Mouse (Mus musculus) heart, embryonic 16.5 days (tissue): ENCODE results near the gene Exoc4. TPM values are rescaled to one million over a fixed set of nuclear protein-coding genes. Genes with fewer than 3 reads are reported as not detected.

ENCODE experiments used
- ATAC-seq: fragments of 200-750 bp; cut with Nextera tagmentation; replicated peaks from 2 replicates; pipeline ENCODE4 v1.8.0; 2017; ENCODE audit warnings: moderate number of reproducible peaks; ENCODE audit not compliant: insufficient read depth, low FRiP score; ENCODE audit errors: extremely low read depth
- H3K27ac ChIP-seq: fragments of 300-500 bp; sonication (generic); 2 replicates; pipeline ENCODE4 v1.5.1; 2014; ENCODE audit warnings: mild to moderate bottlenecking, low read length, control low read depth, moderate library complexity
- H3K27me3 ChIP-seq: fragments of 300-500 bp; sonication (generic); 2 replicates; pipeline ENCODE4 v1.6.1; 2014; ENCODE audit warnings: low read length, mixed read lengths; ENCODE audit not compliant: control insufficient read depth, insufficient read depth
- H3K36me3 ChIP-seq: fragments of 300-500 bp; sonication (generic); 2 replicates; pipeline ENCODE4 v1.6.1; 2014; ENCODE audit not compliant: control insufficient read depth, insufficient read depth
- H3K4me1 ChIP-seq: fragments of 300-500 bp; sonication (generic); 2 replicates; pipeline ENCODE4 v1.6.1; 2014; ENCODE audit warnings: low read length, mixed read lengths; ENCODE audit not compliant: control insufficient read depth, insufficient read depth
- H3K4me2 ChIP-seq: fragments of 300-500 bp; sonication (generic); 2 replicates; pipeline ENCODE4 v1.6.1; 2014; ENCODE audit warnings: low read depth, mild to moderate bottlenecking, control low read depth, low read length
- H3K4me3 ChIP-seq: fragments of 300-500 bp; sonication (generic); 2 replicates; pipeline ENCODE4 v1.5.1; 2014; ENCODE audit warnings: mild to moderate bottlenecking, control low read depth, low read length
- H3K9ac ChIP-seq: fragments of 300-500 bp; sonication (generic); 2 replicates; pipeline ENCODE4 v1.6.1; 2014; ENCODE audit warnings: low read length, control low read depth
- H3K9me3 ChIP-seq: fragments of 300-500 bp; sonication (generic); replicated peaks from 2 replicates; pipeline ENCODE4 v1.6.1; 2016; ENCODE audit warnings: low read length; ENCODE audit not compliant: control insufficient read depth
- WGBS: fragments of 180-500 bp; shearing (Covaris S2); extraction: QIAGEN DNeasy Blood & Tissue Kit; methylation state at CpG from one replicate; pipeline ENCODE4 v1.1.7; 2014; 5-methylcytosine and 5-hydroxymethylcytosine counted together
- polyA plus RNA-seq: library from polyadenylated mRNA; unstranded; fragments of >200 nt; fragmentation: Nextera tagmentation; extraction: Ambion mirVana; gene quantifications from 2 replicates; pipeline ENCODE4 v1.2.1, GENCODE M21; 2015

Gene Exoc4
- polyA plus RNA-seq, 1 experiment from 2014 or later: 35.1 TPM

- Histone ChIP-seq H3K27me3 (no peaks in the 10 kb centered on the region), H3K36me3 (no peaks in the 10 kb centered on the region), H3K4me2 (no peak overlapping the region), H3K9me3 (no peaks in the 10 kb centered on the region), H3K4me1 (peaks cover 3% of the 10 kb centered on the region; the same call in 1 of the 2 replicates), H3K27ac (no peak overlapping the region), H3K9ac (no peak overlapping the region), H3K4me3 (no peak overlapping the region)
- no peak for ATAC-seq
- 49% methylated on average over 4 of the region's 4 CpGs for WGBS
Measured at GRCm38 (mm10) chr6:33515391-33515790, 266.5 kb downstream of the Exoc4 start.

GRCm38 (mm10) chr6:33516798-33517197 is 267.9 kb downstream of the Exoc4 start:
- no peaks in the 10 kb centered on the region for H3K27me3 ChIP-seq
- no peaks in the 10 kb centered on the region for H3K9me3 ChIP-seq
- 89% methylated on average over 6 of the region's 6 CpGs for WGBS
- H3K27ac ChIP-seq: no peak overlapping the region
- no peaks in the 10 kb centered on the region for H3K36me3 ChIP-seq
- H3K4me3 ChIP-seq: no peak overlapping the region
- H3K4me1 ChIP-seq: peaks cover 3% of the 10 kb centered on the region; the same call in 1 of the 2 replicates
- no peak for ATAC-seq
- H3K4me2 ChIP-seq: no peak overlapping the region
- H3K9ac ChIP-seq: no peak overlapping the region

- no peaks in the 10 kb centered on the region for H3K9me3 ChIP-seq
- H3K4me3 ChIP-seq: no peak overlapping the region
- H3K27me3 ChIP-seq: no peaks in the 10 kb centered on the region
- no peak for ATAC-seq
- no peaks in the 10 kb centered on the region for H3K36me3 ChIP-seq
- H3K27ac ChIP-seq: peak overlapping the region; percentile 27; the same call in 1 of the 2 replicates
- H3K4me1 ChIP-seq: peaks cover 3% of the 10 kb centered on the region; the same call in 1 of the 2 replicates
- H3K9ac ChIP-seq: no peak overlapping the region
- WGBS: 28% methylated on average over 5 of the region's 5 CpGs
- no peak overlapping the region for H3K4me2 ChIP-seq
Measured at GRCm38 (mm10) chr6:33517890-33518410, 269.1 kb downstream of the Exoc4 start.

GRCm38 (mm10) chr6:33525695-33526366 is 276.9 kb downstream of the Exoc4 start:
- no peak for ATAC-seq
- Histone ChIP-seq H3K9me3 (no peaks in the 10 kb centered on the region), H3K36me3 (no peaks in the 10 kb centered on the region), H3K4me3 (no peak overlapping the region), H3K27me3 (no peaks in the 10 kb centered on the region), H3K4me1 (no peaks in the 10 kb centered on the region), H3K4me2 (no peak overlapping the region), H3K9ac (no peak overlapping the region), H3K27ac (no peak overlapping the region)
- WGBS: 75% methylated on average over 7 of the region's 7 CpGs

- no peak overlapping the region for H3K4me3 ChIP-seq
- WGBS: 81% methylated on average over 1 of the region's 1 CpGs
- no peak for ATAC-seq
Measured at GRCm38 (mm10) chr6:33540356-33540755, 291.5 kb downstream of the Exoc4 start.

GRCm38 (mm10) chr6:33542712-33543111 is 293.8 kb downstream of the Exoc4 start:
- 78% methylated on average over 6 of the region's 6 CpGs for WGBS
- H3K9me3 ChIP-seq: no peaks in the 10 kb centered on the region
- no peak for ATAC-seq
- no peak overlapping the region for H3K4me3 ChIP-seq
- H3K9ac ChIP-seq: no peak overlapping the region
- H3K27ac ChIP-seq: no peak overlapping the region
- no peaks in the 10 kb centered on the region for H3K4me1 ChIP-seq
- no peak overlapping the region for H3K4me2 ChIP-seq
- H3K36me3 ChIP-seq: no peaks in the 10 kb centered on the region
- no peaks in the 10 kb centered on the region for H3K27me3 ChIP-seq

More at GRCm38 (mm10) chr6:33540356-33540755, 291.5 kb downstream of the Exoc4 start:
- no peaks in the 10 kb centered on the region for H3K27me3 ChIP-seq
- H3K9me3 ChIP-seq: no peaks in the 10 kb centered on the region
- no peak overlapping the region for H3K9ac ChIP-seq
- no peak overlapping the region for H3K27ac ChIP-seq
- H3K4me2 ChIP-seq: no peak overlapping the region
- no peaks in the 10 kb centered on the region for H3K36me3 ChIP-seq
- H3K4me1 ChIP-seq: no peaks in the 10 kb centered on the region

GRCm38 (mm10) chr6:33551934-33552333 is 303.0 kb downstream of the Exoc4 start:
- Histone ChIP-seq H3K36me3 (no peaks in the 10 kb centered on the region), H3K4me3 (no peak overlapping the region), H3K27ac (no peak overlapping the region), H3K4me1 (no peaks in the 10 kb centered on the region), H3K4me2 (no peak overlapping the region), H3K9ac (no peak overlapping the region), H3K9me3 (no peaks in the 10 kb centered on the region), H3K27me3 (no peaks in the 10 kb centered on the region)
- WGBS: 69% methylated on average over 4 of the region's 4 CpGs
- ATAC-seq: no peak

- H3K4me1 ChIP-seq: no peaks in the 10 kb centered on the region
- H3K27ac ChIP-seq: no peak overlapping the region
- no peaks in the 10 kb centered on the region for H3K36me3 ChIP-seq
- no peaks in the 10 kb centered on the region for H3K27me3 ChIP-seq
- 72% methylated on average over 1 of the region's 1 CpGs for WGBS
- H3K4me3 ChIP-seq: no peak overlapping the region
- no peak for ATAC-seq
- no peaks in the 10 kb centered on the region for H3K9me3 ChIP-seq
- no peak overlapping the region for H3K4me2 ChIP-seq
- no peak overlapping the region for H3K9ac ChIP-seq
Measured at GRCm38 (mm10) chr6:33560925-33561324, 312.0 kb downstream of the Exoc4 start.

- ATAC-seq: no peak
- no peak overlapping the region for H3K27ac ChIP-seq
- H3K36me3 ChIP-seq: no peaks in the 10 kb centered on the region
- no peak overlapping the region for H3K9ac ChIP-seq
- no peak overlapping the region for H3K4me2 ChIP-seq
- H3K4me3 ChIP-seq: no peak overlapping the region
- 75% methylated on average over 2 of the region's 2 CpGs for WGBS
- H3K9me3 ChIP-seq: no peaks in the 10 kb centered on the region
- H3K4me1 ChIP-seq: no peaks in the 10 kb centered on the region
- H3K27me3 ChIP-seq: no peaks in the 10 kb centered on the region
Measured at GRCm38 (mm10) chr6:33561911-33562310, 313.0 kb downstream of the Exoc4 start.
